Mouse (Mus musculus) CH12.LX (cell line): Measurements from ENCODE around the gene Kif3b. TPM values are rescaled to one million over a fixed set of nuclear protein-coding genes. Genes with fewer than 3 reads are reported as not detected.
A peak's percentile ranks its signal among the peaks of the same experiment; 100 is the strongest.

ENCODE experiments used
- DNase-seq: peaks from one replicate; pipeline ENCODE4 v3.0.0-alpha.2; 2013; ENCODE audit errors: extremely low read depth
- H3K27ac ChIP-seq: 2 replicates; pipeline ENCODE4 v1.5.1; 2012; ENCODE audit warnings: low read depth, mild to moderate bottlenecking, control low read depth, moderate library complexity; ENCODE audit not compliant: insufficient read depth
- H3K27me3 ChIP-seq: replicated peaks from 2 replicates; pipeline ENCODE3; 2012; ENCODE audit warnings: inconsistent platforms
- H3K36me3 ChIP-seq, 2 experiments: replicated peaks in 1 of 2; 2 replicates each; pipeline versions ENCODE3 to v1.6.1; 2012; ENCODE audit warnings: inconsistent platforms in 1 of 2, low read length in 1 of 2, mild to moderate bottlenecking in 1 of 2, mixed read lengths in 1 of 2, moderate library complexity in 1 of 2; ENCODE audit not compliant: control insufficient read depth in 1 of 2, insufficient read depth in 1 of 2
- H3K4me1 ChIP-seq, 2 experiments: 2 replicates each; pipeline ENCODE4 v1.6.1; 2012; ENCODE audit warnings: inconsistent platforms in 1 of 2, moderate library complexity in 1 of 2; ENCODE audit not compliant: insufficient read depth in 2 of 2, control insufficient read depth in 1 of 2
- H3K4me2 ChIP-seq: 2 replicates; pipeline ENCODE4 v1.6.1; 2012; ENCODE audit warnings: low read depth, mild to moderate bottlenecking, control low read depth; ENCODE audit not compliant: poor library complexity, insufficient read depth, severe bottlenecking
- H3K4me3 ChIP-seq, 3 experiments: fragments of 150-350 bp in 1 of 3; sonication (generic) in 1 of 3; replicated peaks in 1 of 3; 2 replicates each; pipeline versions ENCODE3 to v1.5.1; 2011 to 2012; ENCODE audit warnings: low read depth in 2 of 3, low read length in 2 of 3, mild to moderate bottlenecking in 2 of 3, moderate library complexity in 2 of 3, control low read depth in 1 of 3, improper control_type of control experiment in 1 of 3, inconsistent platforms in 1 of 3, mixed read lengths in 1 of 3; ENCODE audit not compliant: poor library complexity in 1 of 3
- H3K79me2 ChIP-seq: replicated peaks from 2 replicates; pipeline ENCODE4 v1.6.1; 2012; ENCODE audit warnings: mild to moderate bottlenecking, moderate library complexity; ENCODE audit not compliant: control insufficient read depth, poor library complexity, insufficient read depth, severe bottlenecking; ENCODE audit errors: extremely low read depth
- H3K9ac ChIP-seq: 2 replicates; pipeline ENCODE4 v1.6.1; 2012; ENCODE audit warnings: low read depth, mild to moderate bottlenecking, control low read depth, moderate library complexity; ENCODE audit not compliant: insufficient read depth
- H3K9me3 ChIP-seq: replicated peaks from 2 replicates; pipeline ENCODE3; 2012; ENCODE audit warnings: low read length, inconsistent platforms, mixed read lengths
- CHD1 ChIP-seq: IDR thresholded peaks from 2 replicates; pipeline ENCODE4 v1.6.1; 2012; ENCODE audit warnings: low read depth, low read length, improper control_type of control experiment, inconsistent platforms
- CHD2 ChIP-seq: IDR thresholded peaks from 2 replicates; pipeline ENCODE4 v1.6.1; 2011; ENCODE audit warnings: low read length, improper control_type of control experiment
- CTCF ChIP-seq, 2 experiments: IDR thresholded peaks in 1 of 2; conservative IDR thresholded peaks in 1 of 2; 2 replicates each; pipeline ENCODE4 v1.5.1; 2011 to 2012; ENCODE audit warnings: low read depth in 2 of 2, low read length in 2 of 2, improper control_type of control experiment in 1 of 2, inconsistent platforms in 1 of 2, mild to moderate bottlenecking in 1 of 2, moderate library complexity in 1 of 2
- ELF1 ChIP-seq: IDR thresholded peaks from 2 replicates; pipeline ENCODE4 v1.6.1; 2014; ENCODE audit warnings: low read depth, mild to moderate bottlenecking, inconsistent platforms, low read length, improper control_type of control experiment
- EP300 ChIP-seq: IDR thresholded peaks from 2 replicates; pipeline ENCODE4 v1.6.1; 2011; ENCODE audit warnings: low read length, improper control_type of control experiment
- ETS1 ChIP-seq: conservative IDR thresholded peaks from 2 replicates; pipeline ENCODE4 v1.6.1; 2012; ENCODE audit warnings: low read depth, mild to moderate bottlenecking, inconsistent platforms, low read length, improper control_type of control experiment, moderate library complexity
- GABPA ChIP-seq: IDR thresholded peaks from 2 replicates; pipeline ENCODE4 v1.6.1; 2012; ENCODE audit warnings: low read depth, low read length, improper control_type of control experiment, inconsistent platforms; ENCODE audit not compliant: insufficient replicate concordance
- HCFC1 ChIP-seq: IDR thresholded peaks from 2 replicates; pipeline ENCODE4 v1.6.1; 2012; ENCODE audit warnings: low read depth, mild to moderate bottlenecking, inconsistent platforms, low read length, improper control_type of control experiment
- IRF4 ChIP-seq: IDR thresholded peaks from 2 replicates; pipeline ENCODE4 v1.6.1; 2014; ENCODE audit warnings: low read depth, mild to moderate bottlenecking, inconsistent platforms, low read length, improper control_type of control experiment
- JUN ChIP-seq: IDR thresholded peaks from 2 replicates; pipeline ENCODE4 v1.6.1; 2011; ENCODE audit warnings: low read depth, mild to moderate bottlenecking, low read length, improper control_type of control experiment, moderate library complexity; ENCODE audit not compliant: insufficient read depth
- JUND ChIP-seq: conservative IDR thresholded peaks from 2 replicates; pipeline ENCODE4 v1.6.1; 2011; ENCODE audit warnings: low read depth, low read length, improper control_type of control experiment
- KAT2A ChIP-seq: IDR thresholded peaks from 2 replicates; pipeline ENCODE4 v1.6.1; 2012; ENCODE audit warnings: low read length, improper control_type of control experiment, inconsistent platforms; ENCODE audit not compliant: insufficient replicate concordance
- MAFK ChIP-seq: IDR thresholded peaks from 2 replicates; pipeline ENCODE4 v1.6.1; 2011; ENCODE audit warnings: low read length, improper control_type of control experiment; ENCODE audit not compliant: insufficient replicate concordance
- MAX ChIP-seq: IDR thresholded peaks from 2 replicates; pipeline ENCODE4 v1.6.1; 2011; ENCODE audit warnings: low read length, improper control_type of control experiment
- MAZ ChIP-seq: IDR thresholded peaks from 2 replicates; pipeline ENCODE4 v1.6.1; 2012; ENCODE audit warnings: low read depth, mild to moderate bottlenecking, inconsistent platforms, low read length, improper control_type of control experiment, moderate library complexity
- MEF2A ChIP-seq: IDR thresholded peaks from 2 replicates; pipeline ENCODE4 v1.6.1; 2014; ENCODE audit warnings: low read depth, mild to moderate bottlenecking, inconsistent platforms, low read length, improper control_type of control experiment, borderline replicate concordance
- MYC ChIP-seq: IDR thresholded peaks from 2 replicates; pipeline ENCODE4 v1.6.1; 2011; ENCODE audit warnings: low read depth, mild to moderate bottlenecking, improper control_type of control experiment, low read length
- NELFE ChIP-seq: IDR thresholded peaks from 2 replicates; pipeline ENCODE4 v1.6.1; 2011; ENCODE audit warnings: low read depth, low read length, improper control_type of control experiment
- NRF1 ChIP-seq: IDR thresholded peaks from 2 replicates; pipeline ENCODE4 v1.6.1; 2014; ENCODE audit warnings: low read depth, mild to moderate bottlenecking, inconsistent platforms, low read length, improper control_type of control experiment, moderate library complexity
- POLR2A ChIP-seq: IDR thresholded peaks from 2 replicates; pipeline ENCODE4 v1.6.1; 2011; ENCODE audit warnings: low read depth, mild to moderate bottlenecking, improper control_type of control experiment, low read length
- POLR2AphosphoS2 ChIP-seq: IDR thresholded peaks from 2 replicates; pipeline ENCODE4 v1.6.1; 2011; ENCODE audit warnings: low read depth, low read length, improper control_type of control experiment
- RAD21 ChIP-seq: IDR thresholded peaks from 2 replicates; pipeline ENCODE4 v1.6.1; 2011; ENCODE audit warnings: low read depth, mild to moderate bottlenecking, low read length, improper control_type of control experiment, moderate library complexity
- RCOR1 ChIP-seq: conservative IDR thresholded peaks from 2 replicates; pipeline ENCODE4 v1.6.1; 2012; ENCODE audit warnings: low read depth, mild to moderate bottlenecking, inconsistent platforms, low read length, improper control_type of control experiment
- SIN3A ChIP-seq: IDR thresholded peaks from 2 replicates; pipeline ENCODE4 v1.6.1; 2012; ENCODE audit warnings: low read length, improper control_type of control experiment, inconsistent platforms
- SMC3 ChIP-seq: IDR thresholded peaks from 2 replicates; pipeline ENCODE4 v1.6.1; 2011; ENCODE audit warnings: low read depth, low read length, improper control_type of control experiment
- TCF12 ChIP-seq: IDR thresholded peaks from 2 replicates; pipeline ENCODE4 v1.6.1; 2014; ENCODE audit warnings: low read depth, mild to moderate bottlenecking, inconsistent platforms, low read length, improper control_type of control experiment
- UBTF ChIP-seq: IDR thresholded peaks from 2 replicates; pipeline ENCODE4 v1.6.1; 2012; ENCODE audit warnings: low read depth, mild to moderate bottlenecking, inconsistent platforms, low read length, improper control_type of control experiment, moderate library complexity
- ZMIZ1 ChIP-seq: IDR thresholded peaks from 2 replicates; pipeline ENCODE4 v1.6.1; 2012; ENCODE audit warnings: low read depth, mild to moderate bottlenecking, inconsistent platforms, low read length, improper control_type of control experiment
- ZNF384 ChIP-seq: IDR thresholded peaks from 2 replicates; pipeline ENCODE4 v1.6.1; 2012; ENCODE audit warnings: low read depth, low read length, improper control_type of control experiment, inconsistent platforms
- dilution Hi-C: fragments of 300-500 bp; cut with MboI; formaldehyde crosslinking; loops from 2 replicates; pipeline ENCODE4 v1.14.3; 2020; ENCODE audit warnings: low sequenced_read_pairs; ENCODE audit not compliant: extremely low pct_unique_long_range_greater_than_20kb, extremely low pct_ligation_motif_present
- in situ Hi-C: fragments of 300-500 bp; cut with MboI; formaldehyde crosslinking; loops from 3 replicates; pipeline ENCODE4 v1.14.3; 2019; ENCODE audit warnings: low sequenced_read_pairs, low pct_ligation_motif_present, low pct_unique_long_range_greater_than_20kb, mixed read lengths
- polyA plus RNA-seq: library from polyadenylated mRNA; unstranded; fragments of >175 nt; gene quantifications from 2 replicates; pipeline ENCODE4 v1.2.1, GENCODE M21; 2012; ENCODE audit warnings: low read depth; ENCODE audit not compliant: insufficient read length
- total RNA-seq, 2 experiments: library from RNA; depleted of rRNA; stranded (reverse); fragments of 300-350 nt in 1 of 2; fragments of >200 nt in 1 of 2; gene quantifications; 2 replicates each; pipeline ENCODE4 v1.2.3; 2012 to 2014

The Kif3b gene
- total and polyA plus RNA-seq, 3 experiments = 8.5 to 16.5 (median 10.6) TPM

DNA sequence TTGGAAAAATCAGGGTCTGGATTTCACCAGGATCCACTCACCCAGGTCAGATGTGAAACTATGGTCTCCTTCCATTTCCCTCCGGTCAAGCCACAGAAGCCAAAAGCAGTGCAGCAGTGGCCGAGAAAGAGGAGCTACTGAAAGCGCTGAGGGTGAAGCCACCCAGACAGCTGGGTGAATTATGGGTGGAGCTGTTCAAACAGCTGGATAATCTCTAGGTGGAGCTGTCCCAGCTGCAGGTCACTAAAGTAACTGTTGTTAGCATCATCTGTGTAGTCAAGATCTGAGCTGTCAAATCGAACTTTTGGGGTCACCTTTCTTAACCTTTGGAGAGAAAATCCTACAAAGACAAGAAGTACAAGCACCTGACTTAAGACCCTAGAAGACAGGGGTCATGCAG lies 7.2 kb downstream of the Kif3b start:
- Histone ChIP-seq H3K4me2 (no peak overlapping the region), H3K9ac (no peak overlapping the region)
- peak; percentile 32 for DNase-seq
- in situ Hi-C loops = no loop called here
- TF ChIP-seq ETS1 = peak; percentile 38; the same call in 1 of the 2 replicates
- no peak for TF ChIP-seq MAX
- peak; percentile 30; the same call in 1 of the 2 replicates for TF ChIP-seq TCF12
- peak; percentile 83 for TF ChIP-seq SIN3A
- TF ChIP-seq HCFC1 = no peak
- TF ChIP-seq UBTF = no peak
- no peak; the same call in 1 of the 2 replicates for TF ChIP-seq EP300
- no peak for TF ChIP-seq POLR2A
- peak in 1 of 2 experiments; percentile 35; a peak in 1 of 4 replicates for TF ChIP-seq CTCF (conservative IDR thresholded peaks at IDR 0.05 in 1 of 2, IDR thresholded peaks at IDR 0.05 in 1 of 2; ENCODE audit: low read depth in 2 of 2, low read length in 2 of 2)
- TF ChIP-seq CHD2 = no peak
- TF ChIP-seq, all 38 proteins: peak for 4
- no peak overlapping the region for H3K27ac ChIP-seq
- no peaks in the 10 kb centered on the region for H3K27me3 ChIP-seq
- no peak overlapping the region for H3K4me3 ChIP-seq
- H3K4me1 ChIP-seq = peaks cover 11 to 60% of the 10 kb centered on the region in 2 experiments
- peaks cover 4% of the 10 kb centered on the region for H3K79me2 ChIP-seq
- dilution Hi-C loops = no loop called here
- peaks cover 0 to 52% of the 10 kb centered on the region in 2 experiments for H3K36me3 ChIP-seq
- no peaks in the 10 kb centered on the region for H3K9me3 ChIP-seq

DNA sequence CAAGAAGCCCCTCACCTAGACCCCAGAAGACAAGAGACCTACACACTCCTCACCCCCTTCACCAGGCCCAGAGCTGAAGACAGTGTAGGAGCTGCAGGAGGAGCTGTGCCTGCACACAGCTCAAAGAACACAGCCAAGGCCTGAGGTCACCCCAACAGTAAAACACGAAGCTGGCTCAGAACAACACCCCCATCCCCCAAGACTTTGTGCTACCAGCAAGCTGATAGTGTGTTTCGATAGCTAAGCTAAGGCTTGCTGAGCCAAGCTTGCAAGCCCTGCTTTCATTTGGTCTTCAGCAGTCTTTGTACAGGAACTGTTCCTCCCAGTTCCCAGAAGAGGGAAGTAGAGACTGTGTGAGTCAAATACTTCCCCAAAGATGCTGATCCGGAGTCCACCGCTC lies 7.7 kb downstream of the Kif3b start:
- Histone ChIP-seq H3K4me2 (no peak overlapping the region), H3K9me3 (no peaks in the 10 kb centered on the region), H3K27me3 (no peaks in the 10 kb centered on the region), H3K9ac (no peak overlapping the region), H3K4me3 (peak overlapping the region in 1 of 3 experiments; percentile 6), H3K4me1 (peaks cover 11 to 56% of the 10 kb centered on the region in 2 experiments), H3K79me2 (peaks cover 1% of the 10 kb centered on the region), H3K27ac (peak overlapping the region; percentile 11; the same call in 1 of the 2 replicates), H3K36me3 (peaks cover 0 to 50% of the 10 kb centered on the region in 2 experiments)
- TF ChIP-seq MAX = no peak
- no peak for TF ChIP-seq ZMIZ1
- TF ChIP-seq SIN3A = peak; percentile 5; the same call in 1 of the 2 replicates
- TF ChIP-seq ETS1 = no peak
- no peak for TF ChIP-seq MAZ
- TF ChIP-seq JUND = no peak
- TF ChIP-seq RAD21 = peak; percentile 50
- no peak for TF ChIP-seq MAFK
- no peak for TF ChIP-seq RCOR1
- TF ChIP-seq ZNF384 = no peak
- TF ChIP-seq SMC3 = peak; percentile 20; the same call in 1 of the 2 replicates
- no peak for TF ChIP-seq JUN
- no peak for TF ChIP-seq IRF4
- no peak for TF ChIP-seq CHD1
- TF ChIP-seq NRF1 = no peak
- TF ChIP-seq POLR2A = no peak
- TF ChIP-seq MYC = no peak
- TF ChIP-seq KAT2A = no peak
- TF ChIP-seq ELF1 = no peak
- no peak; the same call in 1 of the 2 replicates for TF ChIP-seq EP300
- no peak for TF ChIP-seq UBTF
- TF ChIP-seq MEF2A = no peak
- TF ChIP-seq NELFE = no peak
- peak in 1 of 2 experiments; percentile 50; a peak in 2 of 4 replicates for TF ChIP-seq CTCF (conservative IDR thresholded peaks at IDR 0.05 in 1 of 2, IDR thresholded peaks at IDR 0.05 in 1 of 2; ENCODE audit: low read depth in 2 of 2, low read length in 2 of 2)
- no peak for TF ChIP-seq HCFC1
- no peak for TF ChIP-seq GABPA
- TF ChIP-seq POLR2AphosphoS2 = no peak
- dilution Hi-C loops = no loop called here
- peak; percentile 45 for DNase-seq
- in situ Hi-C loops = no loop called here
